Mouse (Mus musculus): ENCODE data around the gene Tmem136. TPM values are rescaled to one million over a fixed set of nuclear protein-coding genes. Genes with fewer than 3 reads are reported as not detected.

Tmem136 gene
- total RNA-seq (2014; rRNA removed) = 4.9 and 5.1 TPM in 2 replicates
- 7.8 and 8.0 TPM in 2 replicates for polyA plus RNA-seq (2015; fragmentation: Nextera tagmentation; extraction: Ambion mirVana)

GRCm38 (mm10) chr9:43116134-43116996 lies at the start of gene Tmem136:
TSS of gene Tmem136 (minus strand) at chr9:43116570.
- Histone ChIP-seq H3K9ac (replicated peaks; ENCODE audit: low read length, poor library complexity, severe bottlenecking) (peak within 1 kb of the TSS; percentile 95), H3K4me3 (ENCODE audit: low read depth, low read length) (peak within 1 kb of the TSS; percentile 84), H3K27me3 (ENCODE audit: insufficient read depth, low read length) (no peaks in the 10 kb centered on the region), H3K4me2 (ENCODE audit: low read depth, low read length, poor library complexity, severe bottlenecking) (peak within 1 kb of the TSS; percentile 74), H3K4me1 (ENCODE audit: insufficient read depth, low read length) (0 out of 2 replicates have a peak, but pooled peaks cover 5% of the 10 kb centered on the region), H3K27ac (ENCODE audit: low read depth, low read length) (peak within 1 kb of the TSS; percentile 72), H3K9me3 (ENCODE audit: low read length) (no peaks in the 10 kb centered on the region), H3K36me3 (ENCODE audit: insufficient read depth, low read length) (peaks cover 3% of the 10 kb centered on the region)
- 3% methylated on average over 55 of the region's 55 CpGs for WGBS
- DNase-seq (ENCODE audit: low spot score) = peak; percentile 83
- ATAC-seq (ENCODE audit: low FRiP score) = peak; percentile 96
- peak; percentile 62 for TF ChIP-seq CTCF (IDR thresholded peaks at IDR 0.05)

GRCm38 (mm10) chr9:43155960-43156359 lies 39.6 kb upstream of the Tmem136 start:
- Histone ChIP-seq H3K4me1 (ENCODE audit: insufficient read depth, low read length) (no peaks in the 10 kb centered on the region), H3K9ac (replicated peaks; ENCODE audit: low read length, poor library complexity, severe bottlenecking) (no peak overlapping the region), H3K9me3 (ENCODE audit: low read length) (no peaks in the 10 kb centered on the region), H3K27me3 (ENCODE audit: insufficient read depth, low read length) (no peaks in the 10 kb centered on the region), H3K36me3 (ENCODE audit: insufficient read depth, low read length) (no peaks in the 10 kb centered on the region), H3K27ac (ENCODE audit: low read depth, low read length) (no peak overlapping the region), H3K4me3 (ENCODE audit: low read depth, low read length) (no peak overlapping the region), H3K4me2 (ENCODE audit: low read depth, low read length, poor library complexity, severe bottlenecking) (no peak overlapping the region)
- WGBS = 81% methylated on average over 6 of the region's 6 CpGs
- TF ChIP-seq CTCF (IDR thresholded peaks at IDR 0.05) = no peak
- ATAC-seq (ENCODE audit: low FRiP score) (no peak), DNase-seq (ENCODE audit: low spot score) (no peak)

- no peak overlapping the region for H3K4me3 ChIP-seq (ENCODE audit: low read depth, low read length)
- ATAC-seq (ENCODE audit: low FRiP score) (no peak), DNase-seq (ENCODE audit: low spot score) (no peak)
- H3K27ac ChIP-seq (ENCODE audit: low read depth, low read length) = no peak overlapping the region
- WGBS = 78% methylated on average over 6 of the region's 6 CpGs
- no peaks in the 10 kb centered on the region for H3K36me3 ChIP-seq (ENCODE audit: insufficient read depth, low read length)
- H3K9ac ChIP-seq (replicated peaks; ENCODE audit: low read length, poor library complexity, severe bottlenecking) = no peak overlapping the region
- H3K9me3 ChIP-seq (ENCODE audit: low read length) = no peaks in the 10 kb centered on the region
- TF ChIP-seq CTCF (IDR thresholded peaks at IDR 0.05) = no peak
- H3K4me2 ChIP-seq (ENCODE audit: low read depth, low read length, poor library complexity, severe bottlenecking) = no peak overlapping the region
- H3K4me1 ChIP-seq (ENCODE audit: insufficient read depth, low read length) = no peaks in the 10 kb centered on the region
- no peaks in the 10 kb centered on the region for H3K27me3 ChIP-seq (ENCODE audit: insufficient read depth, low read length)
Observed at GRCm38 (mm10) chr9:43151779-43152178, 35.4 kb upstream of the Tmem136 start.

GRCm38 (mm10) chr9:43150957-43151356 lies 34.6 kb upstream of the Tmem136 start:
- no peak overlapping the region for H3K4me2 ChIP-seq (ENCODE audit: low read depth, low read length, poor library complexity, severe bottlenecking)
- WGBS = 76% methylated on average over 9 of the region's 9 CpGs
- H3K36me3 ChIP-seq (ENCODE audit: insufficient read depth, low read length) = no peaks in the 10 kb centered on the region
- H3K27me3 ChIP-seq (ENCODE audit: insufficient read depth, low read length) = no peaks in the 10 kb centered on the region
- TF ChIP-seq CTCF (IDR thresholded peaks at IDR 0.05) = no peak
- no peak overlapping the region for H3K27ac ChIP-seq (ENCODE audit: low read depth, low read length)
- H3K9me3 ChIP-seq (ENCODE audit: low read length) = no peaks in the 10 kb centered on the region
- no peak for DNase-seq (ENCODE audit: low spot score)
- H3K4me3 ChIP-seq (ENCODE audit: low read depth, low read length) = no peak overlapping the region
- no peaks in the 10 kb centered on the region for H3K4me1 ChIP-seq (ENCODE audit: insufficient read depth, low read length)
- no peak overlapping the region for H3K9ac ChIP-seq (replicated peaks; ENCODE audit: low read length, poor library complexity, severe bottlenecking)
- ATAC-seq (ENCODE audit: low FRiP score) = no peak

- no peak for TF ChIP-seq CTCF (IDR thresholded peaks at IDR 0.05)
- H3K4me2 ChIP-seq (ENCODE audit: low read depth, low read length, poor library complexity, severe bottlenecking) = no peak overlapping the region
- H3K36me3 ChIP-seq (ENCODE audit: insufficient read depth, low read length) = no peaks in the 10 kb centered on the region
- no peak for DNase-seq (ENCODE audit: low spot score)
- no peak overlapping the region for H3K9ac ChIP-seq (replicated peaks; ENCODE audit: low read length, poor library complexity, severe bottlenecking)
- H3K27ac ChIP-seq (ENCODE audit: low read depth, low read length) = no peak overlapping the region
- no peak overlapping the region for H3K4me3 ChIP-seq (ENCODE audit: low read depth, low read length)
- H3K4me1 ChIP-seq (ENCODE audit: insufficient read depth, low read length) = no peaks in the 10 kb centered on the region
- no peaks in the 10 kb centered on the region for H3K9me3 ChIP-seq (ENCODE audit: low read length)
- 54% methylated on average over 10 of the region's 10 CpGs for WGBS
- no peaks in the 10 kb centered on the region for H3K27me3 ChIP-seq (ENCODE audit: insufficient read depth, low read length)
- no peak for ATAC-seq (ENCODE audit: low FRiP score)
Observed at GRCm38 (mm10) chr9:43150075-43150474, 33.7 kb upstream of the Tmem136 start.

GRCm38 (mm10) chr9:43149498-43149897 lies 33.1 kb upstream of the Tmem136 start:
- Histone ChIP-seq H3K36me3 (ENCODE audit: insufficient read depth, low read length) (no peaks in the 10 kb centered on the region), H3K9ac (replicated peaks; ENCODE audit: low read length, poor library complexity, severe bottlenecking) (no peak overlapping the region), H3K27ac (ENCODE audit: low read depth, low read length) (no peak overlapping the region), H3K4me2 (ENCODE audit: low read depth, low read length, poor library complexity, severe bottlenecking) (no peak overlapping the region), H3K9me3 (ENCODE audit: low read length) (no peaks in the 10 kb centered on the region), H3K4me3 (ENCODE audit: low read depth, low read length) (no peak overlapping the region), H3K27me3 (ENCODE audit: insufficient read depth, low read length) (no peaks in the 10 kb centered on the region), H3K4me1 (ENCODE audit: insufficient read depth, low read length) (no peaks in the 10 kb centered on the region)
- TF ChIP-seq CTCF (IDR thresholded peaks at IDR 0.05) = no peak
- WGBS = 87% methylated on average over 3 of the region's 3 CpGs
- ATAC-seq (ENCODE audit: low FRiP score) (no peak), DNase-seq (ENCODE audit: low spot score) (peak; percentile 13)

All from midbrain, postnatal 0 days (tissue).